Mouse (Mus musculus) heart, postnatal 36 days (tissue): ENCODE measurements around the gene Snapc5. TPM values are rescaled to one million over a fixed set of nuclear protein-coding genes. Genes with fewer than 3 reads are reported as not detected.
"Not testable (repeated sequence)": the region's sequence is repeated elsewhere in the genome, so short reads cannot be mapped to it uniquely, and the experiment has no call there.

Experiments used
- DNase-seq, 2 experiments: peaks; one replicate each; pipeline ENCODE4 v3.0.0; 2021 to 2022
- intact Hi-C: fragments of 180-260 bp; cut with DNase I; formaldehyde crosslinking; loops from one replicate; pipeline ENCODE4 v1.15.1; 2025
- total RNA-seq, 2 experiments: library from RNA; stranded (reverse); gene quantifications; 2 replicates each; pipeline ENCODE4 v1.2.3; 2021

The Snapc5 gene
- total RNA-seq, 2 experiments from 2014 or later, result 21.8 to 22.6 TPM

GRCm38 (mm10) chr9:64198068-64198762 is 19.1 kb downstream of the Snapc5 start:
- intact Hi-C loops, result no loop called here

DNA sequence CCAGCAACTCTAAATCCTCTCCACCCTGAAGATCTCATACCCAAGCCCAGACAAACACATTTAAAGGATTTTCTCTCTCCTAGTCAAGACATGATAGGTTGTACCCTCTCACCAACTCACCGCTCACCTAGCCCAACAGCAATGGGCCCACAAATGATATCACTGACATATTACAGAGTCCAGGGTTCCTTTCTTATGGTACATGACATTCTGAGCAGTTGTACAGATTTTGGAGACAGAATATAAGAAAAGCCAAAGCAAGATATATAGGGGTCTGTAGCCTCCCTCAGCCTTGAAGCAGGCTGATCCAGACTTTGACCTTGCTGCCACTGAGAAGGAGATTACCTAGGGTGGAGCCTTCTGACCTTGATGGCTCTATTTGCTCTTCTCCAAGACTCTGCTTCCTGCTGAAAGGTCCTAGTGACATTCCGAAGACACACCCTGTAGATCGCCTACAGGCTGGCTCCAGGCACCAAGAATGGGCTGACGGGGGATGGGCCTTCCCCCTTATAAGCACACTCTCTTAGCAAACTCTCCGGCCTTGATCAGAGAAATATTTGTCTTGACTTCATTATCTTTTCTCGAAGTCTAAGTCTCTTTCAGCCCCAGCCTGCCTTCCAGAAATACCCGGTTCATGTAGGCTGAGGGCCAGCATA is 19.8 kb downstream of the Snapc5 start:
- DNase-seq, intact Hi-C loops: not testable (repeated sequence)

More at GRCm38 (mm10) chr9:64198068-64198762, 19.1 kb downstream of the Snapc5 start:
- no peak for DNase-seq

DNA sequence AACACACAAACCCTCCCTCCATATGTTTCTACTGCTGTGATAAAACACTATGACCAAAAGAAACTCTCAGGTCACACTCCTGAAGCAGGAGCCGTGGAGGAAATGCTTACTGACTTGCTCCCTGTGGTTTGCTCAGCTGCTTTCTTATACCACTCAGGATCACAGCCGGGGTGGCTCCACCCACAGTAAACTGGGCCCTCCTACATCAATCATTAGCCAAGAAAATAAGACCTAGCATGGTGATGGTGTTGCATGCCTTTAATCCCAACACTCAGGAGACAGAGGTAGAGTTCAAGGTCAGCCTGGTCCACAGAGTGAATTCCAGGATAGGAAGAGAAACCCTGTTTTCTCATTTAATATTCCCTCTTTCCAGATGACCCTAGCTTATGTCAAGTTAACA is 20.8 kb downstream of the Snapc5 start:
- intact Hi-C loops, result no loop called here
- no peak for DNase-seq

GRCm38 (mm10) chr9:64202331-64202730 is 23.3 kb downstream of the Snapc5 start:
- DNase-seq, result no peak
- intact Hi-C loops, result no loop called here

DNA sequence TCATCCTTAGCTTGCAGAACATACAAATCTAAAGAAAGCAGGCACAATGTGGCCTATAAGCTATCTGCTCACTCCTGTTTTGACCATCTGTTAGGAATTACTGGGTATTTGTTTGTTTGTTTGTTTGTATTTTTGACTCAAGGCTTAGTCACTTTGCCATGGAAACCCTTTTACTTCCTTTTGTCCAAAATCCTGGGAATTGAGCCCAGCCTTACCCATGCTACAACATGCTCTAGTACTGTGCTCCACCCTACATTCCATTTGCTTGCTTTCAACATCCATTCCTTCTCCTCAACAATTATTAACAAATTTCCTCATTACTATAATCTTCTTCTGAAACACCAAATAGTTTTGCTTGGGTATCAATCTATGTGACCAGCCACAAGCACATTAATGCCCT is 23.8 kb downstream of the Snapc5 start:
- intact Hi-C loops, result no loop called here

DNA sequence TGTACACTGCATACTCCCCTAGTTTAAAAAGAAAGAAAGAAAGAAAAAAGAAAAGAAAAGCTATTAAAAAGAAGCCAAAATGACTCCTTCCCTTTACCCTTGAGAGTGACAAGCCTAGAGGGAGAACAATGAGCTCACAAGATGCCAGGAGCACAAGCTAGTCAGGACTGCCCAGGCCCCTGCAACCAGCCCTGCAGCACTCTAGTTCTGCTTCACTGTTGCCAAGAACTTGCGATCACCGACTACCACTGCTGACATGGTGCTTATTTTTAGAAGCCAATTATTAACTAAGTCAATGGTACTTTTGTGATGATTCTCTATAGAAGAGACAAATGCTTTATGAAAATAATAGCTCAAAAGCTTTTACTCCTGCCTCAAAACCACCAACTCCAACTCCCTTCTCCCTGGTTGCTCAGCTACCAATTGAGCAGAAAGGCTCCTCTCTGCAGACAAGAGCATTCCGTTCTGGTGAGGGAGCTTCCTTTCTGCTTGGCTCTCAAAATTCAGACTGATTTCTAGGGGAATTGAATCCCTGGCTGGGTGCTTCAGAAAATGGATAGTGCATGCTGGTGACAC is 28.5 kb downstream of the Snapc5 start:
- no peak for DNase-seq
- intact Hi-C loops, result no loop called here

More for the DNA sequence above, 23.8 kb downstream of the Snapc5 start:
- DNase-seq, result no peak

- intact Hi-C loops, result loop anchor here (5.0 kb wide), 1 partner anchor 38 kb away; the partner anchor contains the start of gene Map2k1
- no peak for DNase-seq
Observed at GRCm38 (mm10) chr9:64214452-64214851, 35.4 kb downstream of the Snapc5 start.

DNA sequence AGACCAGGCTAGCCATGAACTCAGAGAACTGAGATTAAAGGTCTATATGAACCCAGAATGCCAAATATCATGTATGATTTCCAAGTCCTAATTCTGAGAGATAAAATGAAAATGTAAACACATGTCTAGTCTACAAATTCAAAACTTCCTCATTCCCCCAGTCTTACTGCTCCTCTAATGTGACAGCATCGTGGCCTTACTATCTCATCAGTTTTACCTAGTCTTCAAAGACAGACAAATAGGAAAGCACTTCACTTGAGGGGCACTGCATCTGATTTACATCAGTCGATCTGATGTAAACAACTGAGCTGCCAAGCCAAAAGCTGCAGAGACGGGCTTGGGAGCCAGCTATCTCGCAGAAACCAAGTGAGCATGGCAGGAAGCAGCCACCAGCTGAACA is 37.0 kb downstream of the Snapc5 start:
- no peak for DNase-seq
- intact Hi-C loops, result no loop called here

GRCm38 (mm10) chr9:64216641-64217040 is 37.6 kb downstream of the Snapc5 start:
- no peak for DNase-seq
- intact Hi-C loops, result no loop called here

GRCm38 (mm10) chr9:64217887-64218286 is 38.8 kb downstream of the Snapc5 start:
- no peak for DNase-seq
- intact Hi-C loops, result no loop called here

DNA sequence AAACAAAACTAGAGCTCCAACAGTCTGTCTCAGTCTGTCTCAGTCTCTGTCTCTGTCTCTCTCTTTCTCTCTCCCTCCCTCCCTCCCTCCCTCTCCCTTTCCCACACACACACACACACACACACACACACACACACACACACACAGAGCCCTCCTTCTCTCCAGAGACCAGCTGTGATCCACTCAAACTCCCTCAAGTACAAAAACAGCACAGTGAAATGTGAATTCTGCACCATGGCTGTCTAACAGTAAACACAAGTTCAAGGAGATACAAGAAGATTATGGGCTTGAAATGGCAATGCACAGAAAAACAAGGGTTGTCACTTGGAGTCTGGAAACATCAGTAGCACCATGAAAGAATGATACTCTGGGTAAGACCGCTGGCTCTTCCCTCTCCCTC is 40.2 kb downstream of the Snapc5 start:
- intact Hi-C loops, result no loop called here
- DNase-seq, result no peak

DNA sequence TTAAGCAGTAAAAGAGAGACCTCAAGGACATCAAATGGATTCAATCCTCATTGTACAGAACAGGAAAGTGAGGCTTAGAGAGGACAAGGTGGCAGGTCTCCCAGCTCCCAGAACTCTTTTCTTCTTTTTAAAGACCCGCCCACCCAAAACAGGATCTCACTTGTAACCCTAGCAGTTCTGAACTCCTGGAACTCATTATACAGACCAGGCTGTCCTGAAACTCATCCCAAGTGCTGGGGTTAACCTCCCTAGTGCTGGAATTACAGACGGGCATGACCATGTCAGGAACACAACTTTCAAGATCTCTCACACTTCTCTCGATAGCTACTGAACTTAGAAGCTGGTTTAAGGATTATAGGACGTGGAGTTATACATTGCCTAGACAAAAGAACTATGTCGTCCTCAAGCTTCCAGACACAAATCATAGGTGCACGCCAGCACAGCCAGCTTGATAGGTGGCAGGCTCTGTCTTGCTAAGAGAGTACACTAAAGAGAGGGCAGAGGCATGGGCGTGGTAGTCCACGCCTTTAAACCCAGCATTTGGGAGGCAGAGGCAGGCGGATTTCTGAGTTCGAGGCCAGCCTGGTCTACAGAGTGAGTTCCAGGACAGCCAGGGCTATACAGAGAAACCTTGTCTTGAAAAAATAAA is 40.8 kb downstream of the Snapc5 start:
- intact Hi-C loops, result no loop called here

DNA sequence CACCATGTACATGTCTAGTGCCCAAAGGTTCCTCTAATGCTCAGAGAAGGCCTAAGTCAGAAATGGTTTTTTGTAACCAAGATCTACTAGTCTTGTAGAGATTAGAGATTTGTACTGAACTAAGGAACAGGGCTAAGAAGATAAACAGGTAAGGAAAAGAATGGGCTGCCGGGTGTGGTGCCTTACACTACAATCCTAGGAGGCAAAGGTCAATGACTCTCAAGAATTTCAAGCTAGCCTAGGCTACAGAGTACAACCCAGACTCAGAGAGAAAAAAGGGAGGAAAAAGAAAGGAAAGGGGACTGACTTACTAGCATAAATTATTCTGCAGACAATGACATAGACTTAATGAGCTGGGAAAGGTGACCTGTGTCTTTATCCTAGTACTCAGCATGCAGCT is 41.5 kb downstream of the Snapc5 start:
- intact Hi-C loops, result no loop called here
- no peak for DNase-seq

More for the DNA sequence above, 40.8 kb downstream of the Snapc5 start:
- no peak for DNase-seq

GRCm38 (mm10) chr9:64221480-64221879 is 42.4 kb downstream of the Snapc5 start:
- DNase-seq, result no peak
- intact Hi-C loops, result no loop called here

DNA sequence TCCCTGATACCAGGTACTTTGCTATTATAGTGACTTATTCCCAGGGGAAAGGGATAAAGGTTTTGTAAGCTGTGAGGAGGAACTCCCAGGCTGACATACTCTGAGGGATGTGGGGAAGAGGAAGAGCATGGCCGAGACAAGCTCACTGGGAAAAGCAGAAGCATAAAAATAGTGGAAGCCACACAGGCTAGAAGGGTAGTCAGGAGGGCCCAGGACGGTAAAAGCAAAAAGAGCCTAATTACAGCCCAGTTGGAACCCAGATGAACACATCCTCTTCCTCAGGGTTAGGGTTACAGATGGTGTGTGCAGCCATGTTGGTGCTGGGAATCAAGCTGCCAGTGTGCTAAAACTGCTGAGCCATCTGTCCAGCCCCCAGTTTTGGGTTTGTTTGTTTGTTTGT is 43.0 kb downstream of the Snapc5 start:
- intact Hi-C loops, result no loop called here
- no peak for DNase-seq

GRCm38 (mm10) chr9:64225805-64226204 is 46.7 kb downstream of the Snapc5 start:
- DNase-seq, result no peak
- intact Hi-C loops, result no loop called here

DNA sequence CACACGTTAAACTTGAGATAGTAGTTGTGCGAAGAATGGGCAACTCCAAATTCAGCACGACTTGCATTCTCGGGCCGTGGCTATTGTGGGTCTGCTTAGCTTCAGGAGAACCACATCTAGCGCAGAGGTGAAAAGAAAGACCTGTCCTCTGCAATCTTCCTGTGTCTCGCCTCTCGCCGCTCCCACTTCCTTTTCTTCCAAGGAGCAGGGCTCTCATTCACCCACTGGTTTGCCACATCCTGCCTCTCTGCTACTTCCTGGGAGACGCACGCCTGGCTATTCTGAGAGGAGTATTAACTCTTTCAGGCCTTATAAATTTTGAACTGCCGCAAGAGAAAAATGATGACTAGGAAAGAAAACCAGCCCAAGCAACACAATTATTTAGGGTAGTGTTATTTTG is 48.7 kb downstream of the Snapc5 start:
- intact Hi-C loops, result no loop called here
- DNase-seq, result no peak

DNA sequence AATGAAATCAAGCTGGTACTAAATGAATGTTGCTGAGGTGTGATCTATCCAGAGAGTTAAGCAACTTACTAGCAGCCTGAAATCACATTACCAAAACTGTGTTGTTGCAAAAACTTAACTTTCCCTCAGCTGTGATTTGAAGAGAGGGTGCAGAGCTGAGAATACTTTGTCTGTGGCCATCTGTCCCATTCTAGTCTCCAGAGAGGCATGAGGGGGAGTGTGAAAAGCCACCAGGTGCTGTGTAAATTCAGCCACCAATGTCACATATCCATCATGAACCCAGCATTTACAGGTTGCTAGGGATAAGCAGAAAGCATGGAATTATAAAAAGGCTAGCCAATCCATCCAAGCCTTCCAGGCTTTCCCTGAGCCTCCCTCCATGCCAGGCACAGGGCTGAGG is 49.9 kb downstream of the Snapc5 start:
- no peak for DNase-seq
- intact Hi-C loops, result no loop called here

GRCm38 (mm10) chr9:64231171-64231570 is 52.1 kb downstream of the Snapc5 start:
- intact Hi-C loops, result no loop called here
- DNase-seq, result no peak

GRCm38 (mm10) chr9:64231674-64232073 is 52.6 kb downstream of the Snapc5 start:
- DNase-seq, result no peak
- intact Hi-C loops, result no loop called here

DNA sequence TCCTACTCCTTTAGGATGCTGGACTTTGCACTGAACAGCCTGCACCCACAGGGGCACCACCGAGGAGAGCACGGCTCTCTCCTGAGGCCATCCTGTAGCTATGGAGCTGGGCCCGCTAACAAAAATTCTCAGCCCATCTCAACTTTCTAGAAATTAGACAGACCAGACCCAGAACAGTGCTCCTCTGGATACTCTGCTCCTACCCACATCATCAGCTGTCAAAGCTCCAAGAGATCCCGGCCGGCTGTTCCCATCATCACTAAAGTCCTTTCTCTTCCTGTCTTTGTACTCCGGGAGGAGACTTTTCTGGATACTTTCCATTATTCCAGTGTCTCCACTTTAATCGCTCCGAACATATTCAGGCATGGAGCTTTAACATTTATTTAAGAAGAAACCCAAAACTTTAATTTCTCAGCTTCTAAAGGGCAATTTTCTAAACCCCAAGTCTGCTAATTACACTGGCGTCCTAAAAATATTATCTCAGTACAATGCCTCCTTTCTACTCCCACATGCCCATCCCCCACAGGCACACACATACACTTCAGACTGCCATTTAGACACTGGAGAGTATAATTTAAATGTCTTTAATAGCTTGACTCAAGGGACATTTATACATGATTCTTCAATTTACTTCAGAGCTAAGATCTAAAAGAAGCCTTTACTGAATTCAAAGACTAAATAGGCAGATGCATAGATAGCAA is 53.3 kb downstream of the Snapc5 start:
- DNase-seq, result peak; percentile 32 to 33
- intact Hi-C loops, result no loop called here
